Mouse (Mus musculus): ENCODE results near the gene Cbarp. TPM values are rescaled to one million over a fixed set of nuclear protein-coding genes. Genes with fewer than 3 reads are reported as not detected.

Gene Cbarp
- total and polyA plus RNA-seq, 3 experiments: 0.19 to 2.4 (median 2.3) TPM

DNA sequence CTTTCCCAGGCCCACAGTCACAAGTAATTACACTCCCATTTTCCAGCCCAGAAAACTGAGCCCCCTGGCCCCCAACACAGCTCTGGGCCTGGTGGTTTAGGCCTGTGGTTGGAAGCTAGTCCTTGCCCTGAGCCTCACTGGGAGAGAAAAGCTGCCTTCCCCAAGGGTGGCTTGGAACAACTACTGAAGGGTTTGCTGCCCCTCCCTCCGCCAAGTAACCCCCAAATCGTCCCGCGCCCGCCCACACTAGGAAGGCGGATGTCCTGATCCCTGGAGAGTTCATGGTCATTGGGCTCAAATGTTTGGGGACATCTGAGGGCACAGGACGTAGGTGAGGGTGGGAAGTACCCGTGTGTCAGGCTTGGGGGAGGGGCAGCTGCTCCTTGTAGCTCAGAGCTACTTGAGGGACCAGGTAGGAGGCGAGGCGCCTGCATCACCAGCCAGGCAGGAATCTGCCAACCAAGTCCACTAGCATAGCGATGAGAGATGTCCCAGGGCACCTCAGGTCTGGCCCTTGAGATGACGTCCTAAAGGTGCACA, 18.5 kb upstream of the Cbarp start:
- in situ Hi-C loops (cut with MboI; ENCODE audit: low pct_ligation_motif_present, low pct_unique_long_range_greater_than_20kb, low sequenced_read_pairs) (no loop called here), dilution Hi-C loops (cut with MboI; ENCODE audit: extremely low pct_ligation_motif_present, extremely low pct_unique_long_range_greater_than_20kb, low sequenced_read_pairs) (no loop called here)
- H3K4me2 ChIP-seq (ENCODE audit: insufficient read depth, low read depth, poor library complexity, severe bottlenecking): peak overlapping the region; percentile 61

DNA sequence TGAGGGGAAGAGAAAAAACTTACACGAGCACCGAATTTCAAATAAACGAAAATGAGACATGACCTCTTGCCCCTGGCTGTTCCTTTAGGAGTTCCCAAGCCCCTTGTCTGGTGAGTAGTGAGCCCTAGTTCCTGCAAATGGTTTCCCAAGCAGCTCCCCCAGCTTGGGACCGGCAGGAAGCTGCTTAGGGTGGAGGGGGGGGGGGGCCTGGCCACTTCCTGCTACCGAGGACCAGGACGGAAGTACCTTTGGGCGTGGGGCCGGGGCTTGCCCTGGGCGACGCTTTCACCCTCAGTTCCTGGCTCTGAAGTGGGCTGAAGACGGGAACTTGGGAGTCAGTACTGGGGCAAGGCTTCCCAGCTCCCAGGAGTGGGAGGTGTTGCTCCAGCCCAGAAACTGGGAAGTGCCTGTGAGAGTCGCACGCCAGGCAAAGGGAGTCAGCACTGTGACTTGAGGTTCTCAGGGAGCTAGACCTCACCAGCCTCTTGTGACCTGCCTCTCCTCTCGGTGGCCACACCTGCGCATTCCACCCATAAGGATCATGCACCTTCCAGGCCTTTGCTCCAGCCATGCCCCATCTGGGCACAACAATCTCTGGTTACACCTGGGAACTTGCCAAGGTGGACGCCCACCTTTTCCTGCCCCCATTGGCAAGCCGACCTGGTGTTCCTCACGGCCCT, 17.8 kb upstream of the Cbarp start:
- DNase-seq (ENCODE audit: extremely low read depth): no peak
- Histone ChIP-seq H3K9ac (ENCODE audit: insufficient read depth, low read depth) (peak overlapping the region; percentile 63; the same call in 1 of the 2 replicates), H3K79me2 (replicated peaks; ENCODE audit: control insufficient read depth, extremely low read depth, insufficient read depth, poor library complexity, severe bottlenecking) (peaks cover 4% of the 10 kb centered on the region), H3K27ac (ENCODE audit: insufficient read depth, low read depth) (peak overlapping the region; percentile 92), H3K36me3 (replicated peaks in 1 of 2; ENCODE audit: control insufficient read depth in 1 of 2, insufficient read depth in 1 of 2, low read length in 1 of 2) (peaks cover 34 to 42% of the 10 kb centered on the region in 2 experiments), H3K4me3 (replicated peaks in 1 of 3; ENCODE audit: low read depth in 2 of 3, low read length in 2 of 3, poor library complexity in 1 of 3) (peak overlapping the region; percentile 37 to 66 (median 54)), H3K27me3 (replicated peaks) (no peaks in the 10 kb centered on the region), H3K9me3 (replicated peaks; ENCODE audit: low read length) (no peaks in the 10 kb centered on the region), H3K4me1 (ENCODE audit: control insufficient read depth in 1 of 2, insufficient read depth in 2 of 2) (peaks cover 38 to 88% of the 10 kb centered on the region in 2 experiments), H3K4me2 (ENCODE audit: insufficient read depth, low read depth, poor library complexity, severe bottlenecking) (peak overlapping the region; percentile 61)
- in situ Hi-C loops (cut with MboI; ENCODE audit: low pct_ligation_motif_present, low pct_unique_long_range_greater_than_20kb, low sequenced_read_pairs): no loop called here
- dilution Hi-C loops (cut with MboI; ENCODE audit: extremely low pct_ligation_motif_present, extremely low pct_unique_long_range_greater_than_20kb, low sequenced_read_pairs): no loop called here
- TF ChIP-seq MAX (IDR thresholded peaks at IDR 0.05; ENCODE audit: low read length) (peak; percentile 66; the same call in 1 of the 2 replicates), ZC3H11A (IDR thresholded peaks at IDR 0.05; ENCODE audit: low read depth, low read length) (no peak), SMC3 (IDR thresholded peaks at IDR 0.05; ENCODE audit: low read depth, low read length) (no peak), UBTF (IDR thresholded peaks at IDR 0.05; ENCODE audit: low read depth, low read length) (0 out of 2 replicates have a peak, but pooled peaks have one; percentile 22), MYC (IDR thresholded peaks at IDR 0.05; ENCODE audit: low read depth, low read length) (no peak), CHD1 (IDR thresholded peaks at IDR 0.05; ENCODE audit: low read depth, low read length) (peak; percentile 50; the same call in 1 of the 2 replicates), HCFC1 (IDR thresholded peaks at IDR 0.05; ENCODE audit: low read depth, low read length) (peak; percentile 74), TBP (conservative IDR thresholded peaks at IDR 0.05; ENCODE audit: low read depth, low read length) (no peak), ZMIZ1 (IDR thresholded peaks at IDR 0.05; ENCODE audit: low read depth, low read length) (peak; percentile 73), USF1 (IDR thresholded peaks at IDR 0.05; ENCODE audit: low read depth, low read length) (no peak), ELF1 (IDR thresholded peaks at IDR 0.05; ENCODE audit: low read depth, low read length) (peak; percentile 88), NELFE (IDR thresholded peaks at IDR 0.05; ENCODE audit: low read depth, low read length) (peak; percentile 15; the same call in 1 of the 2 replicates), GABPA (IDR thresholded peaks at IDR 0.05; ENCODE audit: insufficient replicate concordance, low read depth, low read length) (no peak), POLR2AphosphoS2 (IDR thresholded peaks at IDR 0.05; ENCODE audit: low read depth, low read length) (peak; percentile 59; the same call in 1 of the 2 replicates), ETS1 (conservative IDR thresholded peaks at IDR 0.05; ENCODE audit: low read depth, low read length) (peak; percentile 8; the same call in 1 of the 2 replicates), NRF1 (IDR thresholded peaks at IDR 0.05; ENCODE audit: low read depth, low read length) (no peak; the same call in 1 of the 2 replicates), MXI1 (IDR thresholded peaks at IDR 0.05; ENCODE audit: low read depth, low read length) (peak; percentile 33; the same call in 1 of the 2 replicates), RCOR1 (conservative IDR thresholded peaks at IDR 0.05; ENCODE audit: low read depth, low read length) (no peak), MAZ (IDR thresholded peaks at IDR 0.05; ENCODE audit: low read depth, low read length) (no peak), JUN (IDR thresholded peaks at IDR 0.05; ENCODE audit: insufficient read depth, low read depth, low read length) (no peak), CHD2 (IDR thresholded peaks at IDR 0.05; ENCODE audit: low read length) (no peak), MEF2A (IDR thresholded peaks at IDR 0.05; ENCODE audit: borderline replicate concordance, low read depth, low read length) (0 out of 2 replicates have a peak, but pooled peaks have one; percentile 9), SIN3A (IDR thresholded peaks at IDR 0.05; ENCODE audit: low read length) (peak; percentile 29; the same call in 1 of the 2 replicates), CTCF (conservative IDR thresholded peaks at IDR 0.05 in 1 of 2, IDR thresholded peaks at IDR 0.05 in 1 of 2; ENCODE audit: low read depth in 2 of 2, low read length in 2 of 2) (no peak), POLR2A (IDR thresholded peaks at IDR 0.05; ENCODE audit: low read depth, low read length) (peak; percentile 57)

More for the DNA sequence above, 18.5 kb upstream of the Cbarp start:
- Histone ChIP-seq H3K79me2 (replicated peaks; ENCODE audit: control insufficient read depth, extremely low read depth, insufficient read depth, poor library complexity, severe bottlenecking) (no peaks in the 10 kb centered on the region), H3K36me3 (replicated peaks in 1 of 2; ENCODE audit: control insufficient read depth in 1 of 2, insufficient read depth in 1 of 2, low read length in 1 of 2) (peaks cover 28 to 36% of the 10 kb centered on the region in 2 experiments), H3K9me3 (replicated peaks; ENCODE audit: low read length) (no peaks in the 10 kb centered on the region), H3K4me1 (ENCODE audit: control insufficient read depth in 1 of 2, insufficient read depth in 2 of 2) (peaks cover 35 to 87% of the 10 kb centered on the region in 2 experiments), H3K9ac (ENCODE audit: insufficient read depth, low read depth) (peak overlapping the region; percentile 63), H3K27ac (ENCODE audit: insufficient read depth, low read depth) (peak overlapping the region; percentile 92), H3K27me3 (replicated peaks) (no peaks in the 10 kb centered on the region), H3K4me3 (replicated peaks in 1 of 3; ENCODE audit: low read depth in 2 of 3, low read length in 2 of 3, poor library complexity in 1 of 3) (peak overlapping the region; percentile 51 to 66 (median 54))
- TF ChIP-seq KAT2A (IDR thresholded peaks at IDR 0.05; ENCODE audit: insufficient replicate concordance, low read length): no peak
- TF ChIP-seq USF1 (IDR thresholded peaks at IDR 0.05; ENCODE audit: low read depth, low read length): no peak
- TF ChIP-seq EP300 (IDR thresholded peaks at IDR 0.05; ENCODE audit: low read length): no peak
- peak; percentile 62 for TF ChIP-seq CHD2 (IDR thresholded peaks at IDR 0.05; ENCODE audit: low read length)
- peak; percentile 7; the same call in 1 of the 2 replicates for TF ChIP-seq IRF4 (IDR thresholded peaks at IDR 0.05; ENCODE audit: low read depth, low read length)
- no peak for TF ChIP-seq CTCF (conservative IDR thresholded peaks at IDR 0.05 in 1 of 2, IDR thresholded peaks at IDR 0.05 in 1 of 2; ENCODE audit: low read depth in 2 of 2, low read length in 2 of 2)
- TF ChIP-seq HCFC1 (IDR thresholded peaks at IDR 0.05; ENCODE audit: low read depth, low read length): no peak
- TF ChIP-seq ZMIZ1 (IDR thresholded peaks at IDR 0.05; ENCODE audit: low read depth, low read length): peak; percentile 51
- TF ChIP-seq RCOR1 (conservative IDR thresholded peaks at IDR 0.05; ENCODE audit: low read depth, low read length): no peak
- DNase-seq (ENCODE audit: extremely low read depth): no peak
